Mouse (Mus musculus): Measurements from ENCODE around the gene Grasp. TPM values are rescaled to one million over a fixed set of nuclear protein-coding genes. Genes with fewer than 3 reads are reported as not detected.

Grasp gene
- polyA plus RNA-seq, 1 experiment: not detected

DNA sequence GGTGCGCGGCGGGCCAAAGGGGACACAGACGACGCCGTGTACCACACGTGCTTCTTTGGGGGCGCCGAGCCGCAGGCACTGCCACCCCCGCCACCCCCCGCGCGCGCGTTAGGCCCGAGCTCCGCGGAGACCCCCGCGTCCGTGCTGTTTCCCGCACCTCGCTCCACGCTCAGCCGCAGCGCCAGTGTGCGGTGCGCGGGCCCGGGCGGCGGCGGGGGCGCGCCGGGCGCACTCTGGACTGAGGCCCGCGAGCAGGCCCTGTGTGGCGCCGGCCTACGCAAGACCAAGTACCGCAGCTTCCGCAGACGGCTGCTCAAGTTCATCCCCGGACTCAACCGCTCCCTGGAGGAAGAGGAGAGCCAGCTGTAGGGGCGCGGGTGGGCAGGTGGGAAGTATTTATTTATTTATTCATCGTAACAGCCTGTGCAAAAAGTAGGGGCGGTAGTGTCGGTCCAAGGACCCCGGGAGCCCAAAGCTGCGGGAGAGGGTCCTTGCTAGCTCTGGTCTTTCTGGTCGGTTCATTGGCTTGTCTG lies 7.7 kb downstream of the Grasp start:
- TF ChIP-seq GATA1 (IDR thresholded peaks at IDR 0.05; ENCODE audit: low read length): no peak

DNA sequence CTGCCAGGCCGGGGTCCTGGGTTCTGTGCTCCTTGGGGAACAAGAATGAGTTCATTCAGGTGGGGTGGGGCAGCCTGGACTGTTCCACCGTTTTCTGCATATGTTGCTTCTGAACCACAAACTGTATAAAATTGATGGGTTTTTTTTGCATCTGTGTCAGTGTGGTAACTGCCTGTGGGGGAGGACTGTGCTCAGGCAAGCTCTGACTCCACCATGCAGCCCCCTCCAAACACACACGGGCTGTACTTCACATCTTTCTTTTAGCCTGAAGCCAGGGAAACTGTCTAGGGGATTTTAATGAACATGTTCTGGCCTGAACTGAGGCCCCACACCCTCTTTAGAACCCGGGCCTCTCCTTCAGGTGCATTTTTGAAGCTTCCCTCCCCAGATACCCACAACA lies 8.6 kb downstream of the Grasp start:
- no peak for TF ChIP-seq GATA1 (IDR thresholded peaks at IDR 0.05; ENCODE audit: low read length)

DNA sequence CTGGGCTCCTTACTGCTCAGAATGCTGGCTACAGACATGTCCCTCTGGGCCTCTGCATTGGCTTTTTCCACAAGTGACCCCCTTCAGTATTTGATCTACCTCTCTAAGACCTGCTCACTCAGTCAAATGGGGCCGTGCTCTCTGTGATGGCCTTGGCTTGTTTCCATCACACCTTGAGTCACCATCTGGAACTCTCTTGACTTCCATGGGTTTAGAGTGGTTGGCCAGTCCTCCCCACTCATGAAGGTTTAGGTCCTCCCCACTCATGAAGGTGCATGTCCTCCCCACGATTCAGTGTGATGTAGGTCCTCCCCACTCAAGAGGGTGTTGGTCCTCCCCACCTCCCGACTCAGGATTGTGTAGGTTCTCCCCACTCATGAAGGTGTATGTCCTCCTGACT lies 9.2 kb downstream of the Grasp start:
- no peak for TF ChIP-seq GATA1 (IDR thresholded peaks at IDR 0.05; ENCODE audit: low read length)

DNA sequence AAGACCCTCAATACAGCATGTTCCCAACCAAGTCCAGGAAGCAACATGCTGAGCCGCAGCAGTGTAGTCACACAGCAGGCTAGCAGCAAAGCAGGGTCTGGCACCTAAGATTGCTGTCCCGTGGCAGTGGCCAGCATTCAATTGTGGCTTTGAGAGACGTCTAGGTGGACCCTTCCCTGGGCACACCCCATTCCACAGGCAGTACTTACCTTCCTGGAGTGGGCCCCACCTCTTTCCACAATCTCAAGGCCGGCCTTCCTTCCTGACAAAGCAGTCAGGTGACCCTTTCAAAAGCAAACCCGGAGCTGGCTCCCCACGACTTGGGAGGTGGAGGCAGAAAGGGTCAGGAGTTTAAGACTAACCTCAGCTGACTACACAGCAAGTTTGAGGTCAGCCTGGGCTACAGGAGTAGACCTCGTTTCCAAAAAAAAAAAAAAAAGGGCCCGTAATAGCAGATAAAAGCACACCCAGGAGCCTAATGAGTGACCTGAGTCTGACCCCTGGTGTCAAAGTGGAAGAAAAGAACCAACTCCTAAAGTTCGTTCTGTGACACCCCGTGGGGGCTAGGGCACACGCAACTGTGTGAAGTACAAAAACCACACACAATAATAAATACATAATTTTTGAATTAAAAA lies 9.8 kb downstream of the Grasp start:
- no peak for TF ChIP-seq GATA1 (IDR thresholded peaks at IDR 0.05; ENCODE audit: low read length)

DNA sequence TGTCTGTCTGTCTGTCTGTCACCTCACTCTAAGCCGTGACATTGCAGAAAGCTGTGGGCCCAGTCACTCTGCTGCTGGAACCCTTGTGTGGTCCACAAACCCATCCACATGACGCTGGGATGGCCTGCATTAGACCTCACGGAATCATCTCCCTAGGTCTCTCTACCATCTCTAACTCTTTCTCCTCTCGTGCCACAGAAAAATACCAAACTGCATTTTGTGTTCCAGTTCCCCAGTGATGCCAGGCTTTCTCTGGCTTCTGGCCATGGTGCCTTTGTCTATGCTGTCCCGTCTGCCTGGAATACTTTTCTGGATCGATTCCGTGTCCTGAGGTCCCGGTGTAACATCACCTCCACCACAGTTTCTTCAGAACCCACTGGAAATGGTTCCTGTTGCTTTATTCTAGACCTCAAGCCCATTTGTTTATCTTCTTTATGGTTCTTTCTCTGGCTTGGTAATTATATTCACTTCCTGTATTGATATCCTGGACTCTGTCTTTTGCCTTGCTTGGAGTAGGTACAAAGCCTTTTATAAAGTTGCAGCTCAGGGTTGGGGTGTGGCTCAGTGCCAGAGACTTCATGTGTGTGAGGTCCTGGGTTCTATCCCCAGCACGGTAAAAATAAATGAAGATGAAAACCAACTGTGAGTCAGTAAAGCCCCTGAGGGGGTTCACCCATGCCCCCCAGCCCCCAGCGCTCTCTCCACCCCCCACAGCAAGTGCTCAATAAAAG lies 10.8 kb downstream of the Grasp start:
- no peak for TF ChIP-seq GATA1 (IDR thresholded peaks at IDR 0.05; ENCODE audit: low read length)

DNA sequence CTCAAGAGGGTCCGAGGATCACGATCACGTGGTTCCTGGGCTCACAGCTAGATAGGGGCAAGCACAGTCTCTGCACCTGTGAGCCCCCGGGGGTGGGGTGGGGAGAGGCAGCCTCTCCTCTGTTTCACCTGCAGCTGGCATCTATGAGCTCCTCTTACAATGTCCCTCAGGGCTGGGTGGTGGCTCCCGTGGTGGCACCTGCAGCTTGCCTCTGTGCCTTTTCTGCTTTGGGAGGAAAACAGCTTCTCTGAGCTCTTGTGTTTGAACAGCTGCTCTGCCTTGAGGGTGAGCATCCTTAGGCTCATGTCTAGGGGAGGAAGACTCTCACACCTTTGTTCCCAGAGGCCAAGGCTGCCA lies 11.3 kb downstream of the Grasp start:
- no peak for TF ChIP-seq GATA1 (IDR thresholded peaks at IDR 0.05; ENCODE audit: low read length)

DNA sequence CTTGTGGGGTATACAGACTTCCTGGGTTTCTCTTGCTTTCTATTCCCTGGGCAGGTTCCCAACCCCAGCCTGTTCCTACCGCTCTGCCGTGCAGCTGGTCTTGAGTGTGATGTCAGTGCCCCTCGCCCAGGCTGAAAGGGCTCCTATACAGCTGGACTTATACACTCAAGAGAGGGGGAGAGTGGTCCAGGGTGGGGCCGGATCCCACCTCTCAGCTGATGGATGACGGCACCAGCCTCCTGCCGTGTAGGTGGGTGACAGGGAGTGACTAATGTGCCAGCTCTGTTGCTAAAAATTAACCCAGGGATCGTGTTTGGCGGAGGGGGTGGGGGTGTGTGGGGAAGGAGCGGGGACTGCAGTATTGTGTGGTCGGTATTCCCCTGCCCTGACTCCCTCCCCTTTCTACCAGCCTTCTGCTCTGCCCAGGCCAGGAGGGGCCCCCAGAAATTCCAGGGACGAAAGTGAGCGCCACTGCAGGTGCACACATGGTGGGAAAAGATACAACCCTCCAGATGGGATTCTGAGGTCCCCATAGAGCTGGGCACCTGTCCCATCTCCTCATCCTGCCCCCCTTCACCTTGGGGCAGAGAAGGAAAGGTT lies 11.8 kb downstream of the Grasp start:
- TF ChIP-seq GATA1 (IDR thresholded peaks at IDR 0.05; ENCODE audit: low read length): no peak

DNA sequence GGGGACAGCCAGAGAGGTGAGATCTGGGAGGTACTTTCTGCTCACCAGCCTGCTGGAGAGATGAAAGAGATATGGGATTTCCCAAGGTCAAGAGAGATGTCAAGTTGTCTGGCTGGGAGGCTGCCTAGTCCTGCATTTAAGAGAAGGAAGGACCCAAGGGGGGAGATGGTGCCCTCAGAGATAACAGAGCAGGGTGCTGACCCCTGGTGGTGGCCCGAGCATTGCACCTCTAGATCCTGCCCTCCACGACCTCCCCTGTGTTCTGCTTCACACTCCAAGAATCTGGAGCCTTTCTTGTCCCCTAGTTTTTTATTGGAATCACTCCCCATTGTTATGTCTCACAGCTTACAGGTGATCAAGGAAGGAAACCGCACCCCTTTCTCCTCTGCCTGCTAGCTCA lies 12.9 kb downstream of the Grasp start:
- TF ChIP-seq GATA1 (IDR thresholded peaks at IDR 0.05; ENCODE audit: low read length): no peak

DNA sequence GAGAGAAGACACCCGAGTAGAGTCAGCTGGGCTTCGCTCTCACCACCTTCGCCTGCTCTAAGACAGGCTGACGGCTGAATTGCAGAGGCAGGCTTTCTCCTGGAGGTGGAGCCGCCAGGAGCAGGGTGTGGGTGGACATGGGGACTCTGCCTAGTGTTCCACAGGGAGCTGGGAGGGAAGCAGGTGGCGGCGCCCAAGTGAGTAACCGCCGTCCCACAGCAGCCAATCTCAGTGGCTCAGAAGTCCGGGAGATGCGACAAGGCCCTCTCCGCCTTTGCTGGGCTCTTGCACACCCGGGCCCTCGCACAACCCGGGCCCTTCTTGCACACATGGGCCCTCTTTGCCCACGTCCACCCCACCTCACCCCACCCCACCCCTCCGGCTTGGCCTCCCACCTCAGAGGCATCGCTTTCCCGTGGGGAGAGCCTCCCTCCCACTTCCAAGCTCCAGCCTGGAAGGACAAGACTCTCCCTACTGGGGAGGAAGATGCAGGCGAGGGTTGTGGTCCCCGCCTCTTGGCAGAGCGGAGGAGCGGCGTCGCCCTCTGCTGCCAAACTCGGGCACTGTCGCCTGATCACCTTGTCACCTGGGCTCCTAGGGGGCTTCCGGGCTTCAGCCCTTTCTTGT lies 15.0 kb downstream of the Grasp start:
- TF ChIP-seq GATA1 (IDR thresholded peaks at IDR 0.05; ENCODE audit: low read length): no peak

DNA sequence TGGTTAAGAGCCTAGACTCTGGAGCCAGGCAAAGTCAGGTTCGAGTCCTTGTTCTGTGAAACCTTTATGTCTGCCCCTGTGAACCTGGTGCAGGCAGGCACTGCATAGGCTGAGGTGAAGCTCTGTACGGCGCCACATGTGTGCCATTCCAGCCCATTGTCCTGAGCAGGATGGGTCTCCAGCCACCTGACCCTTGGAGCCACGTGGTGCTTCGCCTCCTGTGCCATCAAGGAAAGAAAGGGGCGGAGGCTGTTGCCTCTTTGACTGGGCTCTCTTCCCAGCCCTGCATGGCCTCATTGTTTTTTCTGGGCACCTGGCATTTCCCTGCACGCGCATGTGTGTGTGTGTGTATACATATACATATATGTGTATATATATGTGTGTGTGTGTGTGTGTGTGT lies 15.8 kb downstream of the Grasp start:
- TF ChIP-seq GATA1 (IDR thresholded peaks at IDR 0.05; ENCODE audit: low read length): no peak

DNA sequence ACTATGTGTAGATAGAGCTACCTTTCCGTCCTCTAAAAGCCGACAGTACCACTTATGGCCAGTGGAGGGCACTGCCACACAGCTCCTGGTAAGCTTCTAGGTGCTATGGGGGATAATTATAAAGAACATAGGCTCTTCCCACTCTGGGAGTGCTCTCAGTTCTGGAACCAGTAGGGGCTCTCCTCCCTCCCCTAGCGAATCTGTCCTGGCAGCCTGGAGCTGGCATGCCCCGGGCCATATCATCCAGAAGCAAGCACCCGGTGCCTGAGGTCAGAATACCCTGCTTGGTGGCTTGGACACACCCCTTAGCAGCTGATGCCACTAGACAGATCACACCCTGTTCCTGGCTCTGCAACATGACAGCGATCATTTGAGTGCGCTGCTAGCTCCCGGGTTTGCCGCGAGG lies 16.8 kb downstream of the Grasp start:
- TF ChIP-seq GATA1 (IDR thresholded peaks at IDR 0.05; ENCODE audit: low read length): no peak

DNA sequence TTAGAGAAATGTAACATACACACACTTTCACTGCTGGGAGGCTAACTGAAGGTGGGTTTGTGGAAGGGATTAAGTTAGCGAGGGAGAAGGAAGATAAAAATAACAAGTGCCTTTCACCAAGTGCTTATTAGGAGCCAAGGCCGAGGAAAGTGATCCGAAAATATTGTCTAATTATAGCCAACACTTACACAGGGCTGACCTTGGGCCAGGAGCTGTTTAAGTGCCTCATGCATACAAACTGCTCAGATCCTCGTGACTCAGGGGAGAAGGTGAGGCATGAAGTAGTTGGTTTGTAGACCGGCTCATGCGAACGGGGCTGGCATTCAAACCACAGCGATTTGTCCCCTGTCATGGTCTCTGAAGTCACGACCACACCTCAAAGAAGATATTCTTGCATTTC lies 17.2 kb downstream of the Grasp start:
- no peak for TF ChIP-seq GATA1 (IDR thresholded peaks at IDR 0.05; ENCODE audit: low read length)

DNA sequence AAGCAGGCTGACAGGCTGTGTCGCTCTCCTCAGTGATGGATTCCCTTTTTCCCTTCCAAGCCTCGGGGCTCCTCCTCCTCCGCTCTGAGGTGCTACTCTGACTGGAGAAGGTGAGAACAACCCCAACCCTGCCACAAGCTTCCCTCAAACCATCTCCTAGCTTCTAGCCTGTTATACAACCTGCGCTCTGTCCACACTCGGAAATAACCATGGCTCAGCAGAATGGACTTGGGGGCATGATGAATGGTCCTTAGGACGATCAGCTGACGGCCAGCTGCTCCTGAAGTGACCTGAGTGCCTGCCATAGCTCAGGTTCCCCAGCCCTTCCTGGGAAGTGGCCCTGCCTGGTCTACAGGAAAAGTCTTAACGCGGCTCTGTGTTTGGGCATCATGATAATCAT lies 17.9 kb downstream of the Grasp start:
- TF ChIP-seq GATA1 (IDR thresholded peaks at IDR 0.05; ENCODE audit: low read length): no peak

DNA sequence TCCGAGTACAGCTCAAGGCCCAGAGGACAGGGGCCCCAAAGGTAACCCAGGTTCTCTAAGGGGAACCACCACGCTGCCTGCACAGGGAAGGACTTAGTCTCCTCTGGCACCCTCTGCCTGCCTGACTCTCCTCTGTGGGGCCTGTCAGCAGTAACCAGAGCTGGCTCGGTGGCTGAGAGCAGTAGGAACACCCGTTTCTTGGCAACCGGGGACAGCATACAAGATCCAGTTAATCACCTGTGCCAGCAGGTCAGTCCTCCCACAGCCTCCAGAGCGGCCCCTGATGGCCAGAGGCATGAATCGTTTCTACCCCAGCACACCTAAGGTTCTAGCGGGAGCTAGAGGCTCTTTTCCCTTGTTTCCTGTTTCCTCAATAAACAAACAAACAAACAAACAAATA lies 18.7 kb downstream of the Grasp start:
- no peak for TF ChIP-seq GATA1 (IDR thresholded peaks at IDR 0.05; ENCODE audit: low read length)

DNA sequence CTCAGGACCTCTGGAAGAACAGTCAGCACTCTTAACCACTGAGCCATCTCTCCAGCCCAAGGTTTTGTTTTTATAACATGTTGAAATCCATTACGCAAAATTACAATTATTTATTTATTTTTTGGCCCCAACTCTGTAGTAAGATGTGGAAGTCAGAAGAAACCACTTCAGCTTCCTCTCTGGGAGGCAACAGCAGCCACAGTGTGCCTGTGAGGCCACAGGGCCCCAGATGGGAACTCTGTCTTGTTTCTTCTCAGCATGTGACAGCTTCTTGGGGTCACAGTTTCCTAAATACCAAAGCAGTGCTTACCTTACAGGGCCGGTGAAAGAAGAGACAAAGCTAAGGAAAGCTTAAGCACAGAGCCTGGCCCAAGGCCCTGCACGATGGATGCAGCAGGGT lies 20.0 kb downstream of the Grasp start:
- no peak for TF ChIP-seq GATA1 (IDR thresholded peaks at IDR 0.05; ENCODE audit: low read length)
